Comparison of ENCODE assay signal across 21 mouse cellular contexts in the genomic region with DNA sequence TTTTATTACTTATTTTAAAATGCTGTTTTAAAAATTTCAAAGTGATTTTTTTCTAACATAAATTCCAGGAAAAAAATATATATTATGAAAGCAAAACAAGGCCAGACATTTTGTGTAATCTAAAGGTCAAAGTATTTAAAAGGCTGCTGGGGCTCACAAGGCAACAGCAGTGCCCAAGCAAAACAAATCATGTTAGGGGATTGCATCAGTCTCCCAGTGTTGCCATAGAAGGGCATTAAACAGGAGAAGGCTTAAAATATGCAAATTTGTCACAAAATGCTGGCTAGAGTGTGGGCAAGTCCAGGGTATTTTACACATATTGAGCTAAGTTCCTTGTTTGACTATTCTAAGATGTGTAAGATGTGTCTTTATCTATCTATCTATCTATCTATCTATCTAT.
"Had no signal": no experiment of that assay in that cellular context is flagged by ENCODE, and none has a peak within 500 bp of the region (broad histone marks: within the 10 kb centered on the region; RNA-seq: fewer than 3 reads in every experiment).

No protein-coding gene starts in this region.

- H3K27ac ChIP-seq: heart, adult 2 months; heart, embryonic 13.5 days; heart, embryonic 15.5 days; hindbrain, embryonic 13.5 days; hindbrain, embryonic 15.5 days; hindbrain, postnatal 0 days; layer of hippocampus, adult 2 months; left cerebral cortex, adult 2 months; limb, embryonic 10.5 days; limb, embryonic 12.5 days; liver, embryonic 13.5 days had no signal

- H3K4me1 ChIP-seq: heart, embryonic 13.5 days; heart, embryonic 15.5 days; hindbrain, embryonic 13.5 days; hindbrain, embryonic 15.5 days; limb, embryonic 10.5 days; limb, embryonic 12.5 days; liver, embryonic 13.5 days had no signal

- H3K27me3 ChIP-seq: heart, embryonic 13.5 days; heart, embryonic 15.5 days; hindbrain, embryonic 13.5 days; hindbrain, embryonic 15.5 days; limb, embryonic 12.5 days; liver, embryonic 13.5 days had no signal

- DNase-seq: gastrocnemius, postnatal 14 days; gastrocnemius, postnatal 36 days; heart, adult 2 months; heart, postnatal 14 days; heart, postnatal 36 days; kidney, adult 11 months; kidney, adult 8-10 months; kidney, postnatal 10 days; kidney, postnatal 25 days; kidney, postnatal 4 days; liver; liver, embryonic 13.5 days had no signal

- H3K4me3 ChIP-seq: heart, adult 2 months; heart, embryonic 13.5 days; heart, embryonic 15.5 days; hindbrain, embryonic 13.5 days; hindbrain, embryonic 15.5 days; layer of hippocampus, adult 2 months; left cerebral cortex, adult 2 months; limb, embryonic 10.5 days; limb, embryonic 12.5 days; liver, embryonic 13.5 days had no signal
